Mouse (Mus musculus) gastrocnemius, postnatal 14 days (tissue): Measurements from ENCODE around the gene Astn1. TPM values are rescaled to one million over a fixed set of nuclear protein-coding genes. Genes with fewer than 3 reads are reported as not detected.

Experiments used
- DNase-seq: peaks from one replicate; pipeline ENCODE4 v3.0.0; 2021; ENCODE audit warnings: mixed read lengths
- intact Hi-C: fragments of 180-260 bp; cut with DNase I; formaldehyde crosslinking; loops from one replicate; pipeline ENCODE4 v1.15.1; 2025; ENCODE audit warnings: low total_unique reads
- total RNA-seq, 2 experiments: library from RNA; stranded (reverse); gene quantifications; 2 replicates each; pipeline ENCODE4 v1.2.3; 2021

Gene Astn1
- total RNA-seq, 2 experiments from 2014 or later, result 0.38 to 0.39 TPM

- intact Hi-C loops, result no loop called here
- peak; percentile 50 for DNase-seq
These were observed 234.8 kb downstream of the Astn1 start for GRCm38 (mm10) chr1:158596726-158597448.

- no peak for DNase-seq
- intact Hi-C loops, result no loop called here
These were observed 235.9 kb downstream of the Astn1 start for GRCm38 (mm10) chr1:158597996-158598395.

- intact Hi-C loops, result no loop called here
- no peak for DNase-seq
These were observed 237.4 kb downstream of the Astn1 start for GRCm38 (mm10) chr1:158599435-158599834.

GRCm38 (mm10) chr1:158603056-158603455 lies 241.0 kb downstream of the Astn1 start:
- intact Hi-C loops, result no loop called here

GRCm38 (mm10) chr1:158604149-158604548 lies 242.1 kb downstream of the Astn1 start:
- intact Hi-C loops, result no loop called here
- DNase-seq, result no peak

More at GRCm38 (mm10) chr1:158603056-158603455, 241.0 kb downstream of the Astn1 start:
- DNase-seq, result no peak

DNA sequence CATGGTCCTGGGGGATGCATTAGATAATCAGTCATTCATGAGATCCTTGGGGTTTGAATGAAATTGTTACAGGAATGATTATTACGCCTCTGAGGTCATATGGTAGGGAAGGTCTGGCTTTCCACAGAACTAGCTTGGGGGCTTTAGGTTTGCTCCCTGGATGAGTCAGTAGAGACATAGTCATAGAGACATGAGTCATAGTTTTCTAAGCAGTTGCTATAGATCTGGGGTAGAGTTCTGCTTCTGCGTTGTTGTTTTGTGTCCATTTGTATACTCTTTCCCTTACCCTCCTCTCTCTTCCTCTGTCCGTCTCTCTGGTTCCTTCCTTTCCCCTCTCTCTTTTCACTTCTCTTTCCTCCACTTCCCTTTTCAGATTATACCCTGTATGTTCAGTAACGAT lies 243.5 kb downstream of the Astn1 start:
- intact Hi-C loops, result no loop called here
- DNase-seq, result no peak

DNA sequence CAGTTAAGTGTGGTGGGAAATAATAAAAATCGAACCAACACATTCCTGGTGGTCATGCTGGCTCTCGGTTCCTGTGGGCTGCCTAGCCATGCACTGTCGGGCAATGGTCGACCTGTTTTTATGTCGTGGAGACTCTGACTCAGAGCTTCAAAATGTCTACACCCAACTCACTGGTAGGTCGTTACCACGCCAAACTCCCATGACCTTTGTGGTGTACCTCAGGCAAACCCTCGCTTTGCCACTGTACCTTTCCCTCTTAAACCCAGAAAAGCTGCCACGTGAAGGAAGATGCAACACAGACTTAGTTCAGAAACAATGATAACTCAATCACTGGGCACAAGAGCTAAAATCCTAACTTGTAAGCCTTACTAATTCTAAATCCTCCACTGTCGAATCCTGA lies 244.3 kb downstream of the Astn1 start:
- intact Hi-C loops, result no loop called here
- no peak for DNase-seq

DNA sequence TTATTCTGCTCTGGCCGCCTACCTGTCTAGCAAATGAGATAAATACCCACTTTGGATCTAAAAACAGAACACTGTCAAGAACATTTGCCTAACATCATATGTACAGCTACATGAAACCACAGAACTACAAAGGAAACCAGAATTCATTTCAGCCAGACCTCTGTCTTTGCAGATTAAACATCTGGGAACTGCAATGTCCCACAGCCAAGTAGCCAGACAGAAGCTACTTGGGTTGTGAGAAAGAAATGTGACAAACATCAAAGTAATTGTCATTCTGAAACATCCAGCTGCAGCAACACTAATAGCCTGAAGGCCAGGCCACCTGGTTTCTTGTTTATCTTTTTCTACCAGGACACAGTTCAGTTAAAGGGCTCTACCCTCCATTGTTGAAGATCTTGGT lies 245.1 kb downstream of the Astn1 start:
- no peak for DNase-seq
- intact Hi-C loops, result no loop called here

DNA sequence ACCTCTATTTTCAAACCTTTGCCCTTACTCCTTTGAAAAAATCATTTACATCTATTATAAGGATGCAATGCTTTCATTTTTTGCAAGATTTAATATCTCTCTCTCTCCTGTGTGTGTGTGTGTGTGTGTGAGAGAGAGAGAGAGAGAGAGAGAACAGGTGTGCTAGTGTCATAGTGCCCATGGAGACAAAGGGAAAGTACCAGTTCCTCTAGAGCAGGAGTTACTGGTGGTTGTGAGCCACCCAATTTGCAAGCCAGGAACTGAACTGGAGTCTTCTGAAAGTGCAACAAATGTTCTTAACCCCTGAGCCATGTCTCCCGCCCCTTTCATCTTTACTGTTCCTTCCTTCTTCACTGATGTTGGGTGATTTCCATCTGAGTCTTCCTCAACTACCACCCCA lies 253.1 kb downstream of the Astn1 start:
- intact Hi-C loops, result no loop called here
- no peak for DNase-seq

GRCm38 (mm10) chr1:158617943-158618342 lies 255.9 kb downstream of the Astn1 start:
- DNase-seq, result no peak
- intact Hi-C loops, result no loop called here

- DNase-seq, result no peak
- intact Hi-C loops, result no loop called here
These were observed 270.9 kb downstream of the Astn1 start for GRCm38 (mm10) chr1:158632935-158633334.

- intact Hi-C loops, result no loop called here
- DNase-seq, result no peak
These were observed 271.4 kb downstream of the Astn1 start for GRCm38 (mm10) chr1:158633441-158633840.

- no peak for DNase-seq
- intact Hi-C loops, result no loop called here
These were observed 279.2 kb downstream of the Astn1 start for GRCm38 (mm10) chr1:158641306-158641705.

GRCm38 (mm10) chr1:158642247-158642646 lies 280.2 kb downstream of the Astn1 start:
- intact Hi-C loops, result no loop called here
- DNase-seq, result no peak

DNA sequence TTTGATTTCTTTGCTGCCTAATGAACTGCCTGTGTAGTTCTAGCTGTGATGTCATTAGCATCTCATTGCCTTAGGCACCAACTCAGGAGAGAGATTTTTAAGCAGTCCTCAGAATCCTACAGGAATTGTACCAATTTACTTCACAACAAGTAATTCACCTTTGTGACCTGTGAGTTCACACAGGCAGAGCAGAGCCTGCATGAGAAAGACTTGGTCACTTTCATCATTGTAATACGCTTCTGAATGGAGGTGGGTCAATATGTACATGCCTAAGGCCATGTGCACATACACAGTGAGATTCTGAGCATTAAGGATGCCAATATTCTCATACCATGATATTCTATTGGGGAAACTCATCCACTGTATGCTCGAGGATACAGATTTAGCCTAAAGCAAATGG lies 290.7 kb downstream of the Astn1 start:
- intact Hi-C loops, result loop anchor here (10.0 kb wide), 1 partner anchor 438 kb away; no protein-coding TSS in a partner anchor
- DNase-seq, result no peak

DNA sequence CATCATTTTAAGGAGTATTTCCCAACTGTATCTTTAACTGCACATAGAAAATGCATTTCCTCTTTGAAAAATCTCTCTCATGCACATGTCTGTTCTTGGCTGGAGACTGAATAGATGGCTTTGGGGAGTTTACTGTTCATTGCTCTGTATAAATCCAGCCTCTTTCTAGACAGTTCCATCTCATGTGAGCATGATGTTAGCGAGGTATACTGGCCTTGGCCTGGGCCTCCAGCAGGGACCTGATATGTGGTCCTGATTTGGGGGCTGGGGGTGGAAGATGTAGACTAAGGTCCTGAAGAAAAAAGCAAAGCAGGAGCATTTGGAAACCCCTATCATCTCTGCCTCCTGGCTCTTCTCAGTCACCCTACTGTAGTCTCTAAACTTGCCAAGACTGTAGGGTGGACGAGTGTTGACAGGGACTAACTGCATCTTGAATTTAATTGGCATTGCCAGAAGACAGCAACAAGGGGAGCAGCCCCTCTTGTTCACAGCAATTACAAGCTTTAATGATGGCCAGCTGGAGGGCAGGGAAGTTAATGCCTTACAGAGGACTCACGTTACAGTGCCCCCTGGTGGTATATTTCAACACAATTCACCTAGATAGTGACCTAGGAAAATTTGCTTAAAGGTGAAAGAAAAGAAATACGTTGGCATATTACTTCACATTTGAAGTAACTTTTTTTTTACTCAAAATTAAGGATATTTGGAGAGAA lies 291.9 kb downstream of the Astn1 start:
- no peak for DNase-seq
- intact Hi-C loops, result loop anchor here (10.0 kb wide), 1 partner anchor 439 kb away; no protein-coding TSS in a partner anchor

DNA sequence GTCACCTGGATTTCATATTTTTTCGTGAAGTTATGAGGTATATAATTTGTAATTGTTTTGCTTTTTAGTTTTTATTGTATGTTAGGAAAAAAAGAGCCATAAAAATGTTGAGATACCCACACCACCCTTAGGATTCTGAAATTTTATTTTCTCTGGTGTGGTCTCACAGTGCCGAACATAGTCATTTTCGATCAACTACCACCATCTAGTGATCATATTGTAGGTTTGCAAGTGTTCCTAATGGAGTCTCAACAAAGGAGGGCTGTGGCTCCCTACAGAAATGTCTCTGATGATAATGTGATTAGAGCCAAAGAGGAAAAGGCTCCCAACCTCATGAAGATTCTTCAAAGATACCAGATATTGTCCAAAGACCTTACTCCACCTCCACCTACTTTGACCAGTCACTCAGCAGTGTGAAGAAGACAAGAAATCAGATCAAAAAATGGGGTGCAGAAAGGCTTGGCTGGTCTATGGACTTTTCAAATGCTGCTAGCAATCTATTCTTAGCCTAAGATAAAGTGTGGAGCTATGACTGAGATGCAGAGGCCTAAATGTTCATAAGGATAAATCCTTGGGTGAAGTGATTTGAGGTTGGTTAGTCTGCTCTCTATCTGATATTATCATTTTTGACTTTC lies 292.6 kb downstream of the Astn1 start:
- DNase-seq, result no peak
- intact Hi-C loops, result loop anchor here (5.0 to 10.0 kb wide), 2 partner anchors 440 to 1102 kb away; no protein-coding TSS in a partner anchor

DNA sequence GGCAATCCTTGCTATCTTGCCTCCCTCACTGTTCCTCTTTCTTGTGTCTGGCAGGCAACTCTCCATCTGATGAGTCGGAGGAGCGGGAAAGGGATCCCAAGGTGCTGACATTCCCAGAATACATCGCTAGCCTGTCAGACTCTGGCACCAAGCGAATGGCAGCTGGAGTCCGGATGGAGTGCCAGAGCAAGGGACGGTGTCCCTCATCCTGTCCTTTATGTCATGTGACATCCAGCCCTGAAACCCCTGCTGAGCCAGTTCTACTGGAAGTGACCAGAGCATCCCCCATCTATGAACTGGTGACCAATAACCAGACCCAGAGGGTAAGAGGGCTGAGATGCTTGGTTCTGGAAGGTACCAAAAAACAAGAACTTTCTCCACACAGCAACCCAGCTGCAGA lies 294.9 kb downstream of the Astn1 start:
- intact Hi-C loops, result loop anchor here (5.0 to 10.0 kb wide), 2 partner anchors 442 to 1105 kb away; no protein-coding TSS in a partner anchor
- DNase-seq, result no peak

- intact Hi-C loops, result no loop called here
- DNase-seq, result no peak
These were observed 303.9 kb downstream of the Astn1 start for GRCm38 (mm10) chr1:158666001-158666400.

DNA sequence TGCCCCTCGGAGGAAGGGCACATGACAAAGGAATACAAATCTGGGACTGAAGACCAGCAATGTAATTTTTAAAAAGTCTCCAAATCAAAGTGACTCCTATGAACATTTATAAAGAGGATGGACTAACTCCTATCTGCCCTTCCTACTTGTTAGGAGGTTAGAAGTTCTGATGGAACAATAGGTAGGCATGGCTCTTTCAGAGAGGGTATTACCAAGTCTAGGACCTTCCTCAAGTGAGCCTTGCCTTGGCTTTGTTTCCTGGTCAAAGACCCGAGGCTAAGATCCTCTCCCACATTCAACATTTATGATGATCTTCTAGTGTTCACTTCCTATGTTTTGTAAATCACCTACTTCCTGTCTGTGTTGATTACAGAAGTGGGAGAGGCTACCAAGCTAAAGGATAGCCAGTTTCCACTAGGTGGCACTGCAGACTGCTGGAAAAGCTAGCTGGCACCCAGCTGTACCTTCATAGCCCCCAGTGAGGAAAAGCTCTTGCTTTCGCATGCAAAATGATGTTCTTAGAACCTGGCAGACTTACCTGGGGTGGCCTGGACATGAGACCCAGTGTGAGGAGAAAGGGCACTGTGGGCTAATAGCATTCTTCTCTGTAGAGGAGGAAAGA lies 308.0 kb downstream of the Astn1 start:
- intact Hi-C loops, result loop anchor here (2.0 to 5.0 kb wide), 2 partner anchors 282 to 467 kb away; no protein-coding TSS in a partner anchor
- peak; percentile 46 for DNase-seq
